Mouse (Mus musculus): ENCODE data around the gene Tsc22d2. TPM values are rescaled to one million over a fixed set of nuclear protein-coding genes. Genes with fewer than 3 reads are reported as not detected.

Gene Tsc22d2
- polyA plus RNA-seq, 1 experiment from 2014 or later: 17.1 TPM

DNA sequence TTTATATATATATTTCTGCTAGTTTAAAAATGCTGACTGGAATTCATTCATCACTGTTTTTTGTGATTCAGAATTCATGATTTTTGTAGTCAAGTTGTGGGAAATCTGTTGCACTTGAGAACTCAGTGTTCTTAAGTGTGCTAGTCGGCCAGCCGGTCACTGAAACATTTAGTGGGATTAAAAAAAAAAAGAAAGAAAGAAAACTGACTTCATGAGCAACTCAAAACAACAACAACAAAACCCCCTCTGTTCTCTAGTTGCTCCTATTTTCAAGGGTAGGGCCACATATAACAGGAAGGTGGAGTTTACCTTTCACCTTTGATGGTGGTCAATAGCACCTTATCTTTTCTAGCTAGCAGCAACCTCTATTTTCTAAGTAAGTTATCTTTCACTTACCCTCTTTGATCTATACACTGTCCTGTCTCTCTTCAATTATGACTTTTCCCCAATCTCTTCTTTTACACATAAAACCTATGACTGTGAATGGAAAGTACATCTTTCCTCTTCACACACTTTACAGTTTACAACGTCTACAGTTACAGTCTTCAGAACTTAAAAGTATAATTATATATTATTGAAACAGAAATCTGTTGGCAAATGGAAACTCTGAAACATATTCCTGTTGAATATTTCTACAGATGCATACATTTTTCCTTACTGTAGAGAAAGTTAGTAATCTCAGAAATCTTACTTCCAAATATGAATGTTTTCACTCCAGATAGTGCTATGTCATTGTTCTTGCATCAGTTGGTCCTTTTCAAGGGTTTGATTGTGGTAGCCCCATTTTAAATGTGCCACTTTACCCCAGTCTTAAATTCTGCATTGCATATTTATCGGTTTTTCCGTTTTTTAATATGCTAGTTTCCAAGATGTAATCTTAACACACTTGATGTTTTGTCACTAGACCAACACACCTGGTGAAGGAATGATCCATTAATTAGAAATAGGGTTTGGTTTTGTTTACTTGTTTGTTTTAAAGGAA is 4.5 kb downstream of the Tsc22d2 start:
- H3K4me2 ChIP-seq (ENCODE audit: low read length): peak overlapping the region; percentile 88
- H3K9ac ChIP-seq (ENCODE audit: low read depth, low read length): peak overlapping the region; percentile 18; the same call in 1 of the 2 replicates
- DNase-seq (ENCODE audit: low spot score) (no peak), ATAC-seq (replicated peaks; ENCODE audit: low FRiP score, low read depth) (no peak)
- H3K9me3 ChIP-seq (replicated peaks; ENCODE audit: low read length): no peaks in the 10 kb centered on the region
- no peaks in the 10 kb centered on the region for H3K27me3 ChIP-seq (ENCODE audit: insufficient read depth, low read length)
- H3K36me3 ChIP-seq (ENCODE audit: insufficient read depth, low read length): no peaks in the 10 kb centered on the region
- peak overlapping the region; percentile 96 for H3K4me3 ChIP-seq (replicated peaks; ENCODE audit: low read depth, low read length)
- TF ChIP-seq CTCF (IDR thresholded peaks at IDR 0.05; ENCODE audit: low read depth): no peak
- H3K27ac ChIP-seq: no peak overlapping the region
- 29% methylated on average over 5 of the region's 5 CpGs for WGBS
- H3K4me1 ChIP-seq (replicated peaks; ENCODE audit: insufficient read depth, low read length): peaks cover 3% of the 10 kb centered on the region; the same call in 1 of the 2 replicates

DNA sequence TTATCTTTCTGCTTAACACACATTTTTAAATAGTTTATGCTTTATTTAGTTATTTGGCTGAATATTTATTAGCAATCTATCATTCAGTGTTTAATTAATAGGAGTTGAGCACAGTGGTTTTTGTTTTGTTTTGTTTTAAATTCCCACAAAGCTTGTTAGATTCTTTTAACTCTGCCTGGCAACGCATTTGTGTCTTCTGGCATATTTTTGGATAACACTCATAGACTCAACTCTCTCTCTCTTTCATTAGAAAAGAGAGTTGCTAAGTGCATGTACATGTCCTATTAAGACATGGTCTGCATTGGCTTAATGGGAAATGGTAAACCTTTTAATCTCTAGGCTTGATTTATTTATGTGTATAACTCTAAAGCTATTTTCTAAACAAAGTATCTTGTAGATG is 14.3 kb downstream of the Tsc22d2 start:
- H3K4me2 ChIP-seq (ENCODE audit: low read length): no peak overlapping the region
- no peaks in the 10 kb centered on the region for H3K9me3 ChIP-seq (replicated peaks; ENCODE audit: low read length)
- no peaks in the 10 kb centered on the region for H3K36me3 ChIP-seq (ENCODE audit: insufficient read depth, low read length)
- no peaks in the 10 kb centered on the region for H3K27me3 ChIP-seq (ENCODE audit: insufficient read depth, low read length)
- DNase-seq (ENCODE audit: low spot score) (no peak), ATAC-seq (replicated peaks; ENCODE audit: low FRiP score, low read depth) (no peak)
- no peak for TF ChIP-seq CTCF (IDR thresholded peaks at IDR 0.05; ENCODE audit: low read depth)
- H3K4me1 ChIP-seq (replicated peaks; ENCODE audit: insufficient read depth, low read length): no peaks in the 10 kb centered on the region
- WGBS: 73% methylated on average over 1 of the region's 1 CpGs
- no peak overlapping the region for H3K27ac ChIP-seq
- no peak overlapping the region for H3K4me3 ChIP-seq (replicated peaks; ENCODE audit: low read depth, low read length)
- H3K9ac ChIP-seq (ENCODE audit: low read depth, low read length): no peak overlapping the region

DNA sequence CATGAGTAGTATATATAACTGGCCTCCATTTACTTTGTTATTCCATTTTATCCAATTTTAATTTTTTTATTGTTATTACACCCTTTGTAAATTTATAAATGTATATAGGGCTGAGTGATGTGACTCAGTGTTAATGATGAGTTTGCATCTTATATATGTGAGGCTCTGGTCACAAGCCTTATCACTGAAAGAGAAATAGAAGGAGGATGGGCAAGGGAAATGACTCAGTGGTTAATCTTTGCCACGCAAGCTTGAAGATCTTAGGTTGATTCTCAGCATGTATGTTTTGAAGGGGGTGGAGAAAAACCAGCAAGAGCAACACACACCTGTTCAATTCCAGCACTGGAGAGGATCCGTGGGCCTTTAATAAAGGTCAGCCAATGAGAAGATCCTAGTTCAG is 19.9 kb downstream of the Tsc22d2 start:
- Histone ChIP-seq H3K36me3 (ENCODE audit: insufficient read depth, low read length) (no peaks in the 10 kb centered on the region), H3K27ac (no peak overlapping the region), H3K27me3 (ENCODE audit: insufficient read depth, low read length) (no peaks in the 10 kb centered on the region), H3K4me3 (replicated peaks; ENCODE audit: low read depth, low read length) (no peak overlapping the region), H3K9me3 (replicated peaks; ENCODE audit: low read length) (no peaks in the 10 kb centered on the region), H3K4me1 (replicated peaks; ENCODE audit: insufficient read depth, low read length) (no peaks in the 10 kb centered on the region), H3K4me2 (ENCODE audit: low read length) (no peak overlapping the region), H3K9ac (ENCODE audit: low read depth, low read length) (no peak overlapping the region)
- DNase-seq (ENCODE audit: low spot score) (no peak), ATAC-seq (replicated peaks; ENCODE audit: low FRiP score, low read depth) (no peak)
- no peak for TF ChIP-seq CTCF (IDR thresholded peaks at IDR 0.05; ENCODE audit: low read depth)
- WGBS: 88% methylated on average over 2 of the region's 2 CpGs

DNA sequence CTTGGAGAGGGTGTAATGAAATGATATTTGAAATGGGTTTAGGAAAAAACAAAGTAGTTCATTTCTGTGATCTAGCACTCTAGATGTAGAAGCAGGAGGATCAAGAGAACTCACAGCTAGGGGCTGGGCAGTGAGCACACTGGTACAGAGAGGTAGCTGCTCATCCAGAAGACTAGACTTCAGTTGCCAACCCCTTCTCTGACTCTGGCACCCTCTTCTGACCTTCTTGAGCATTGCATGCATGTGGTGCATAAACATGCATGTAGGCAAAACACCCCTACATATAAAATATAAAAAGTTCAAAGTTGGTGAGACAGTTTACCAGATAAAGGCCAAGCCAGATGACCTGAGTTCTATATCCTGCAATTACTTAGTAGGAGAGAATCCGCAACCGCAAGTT is 33.7 kb downstream of the Tsc22d2 start:
- H3K27ac ChIP-seq: no peak overlapping the region
- H3K4me2 ChIP-seq (ENCODE audit: low read length): no peak overlapping the region
- no peaks in the 10 kb centered on the region for H3K4me1 ChIP-seq (replicated peaks; ENCODE audit: insufficient read depth, low read length)
- DNase-seq (ENCODE audit: low spot score) (peak; percentile 30), ATAC-seq (replicated peaks; ENCODE audit: low FRiP score, low read depth) (no peak)
- no peak overlapping the region for H3K4me3 ChIP-seq (replicated peaks; ENCODE audit: low read depth, low read length)
- H3K36me3 ChIP-seq (ENCODE audit: insufficient read depth, low read length): no peaks in the 10 kb centered on the region
- H3K27me3 ChIP-seq (ENCODE audit: insufficient read depth, low read length): no peaks in the 10 kb centered on the region
- 92% methylated on average over 2 of the region's 2 CpGs for WGBS
- no peak overlapping the region for H3K9ac ChIP-seq (ENCODE audit: low read depth, low read length)
- no peaks in the 10 kb centered on the region for H3K9me3 ChIP-seq (replicated peaks; ENCODE audit: low read length)
- peak; percentile 56; the same call in 1 of the 2 replicates for TF ChIP-seq CTCF (IDR thresholded peaks at IDR 0.05; ENCODE audit: low read depth)

DNA sequence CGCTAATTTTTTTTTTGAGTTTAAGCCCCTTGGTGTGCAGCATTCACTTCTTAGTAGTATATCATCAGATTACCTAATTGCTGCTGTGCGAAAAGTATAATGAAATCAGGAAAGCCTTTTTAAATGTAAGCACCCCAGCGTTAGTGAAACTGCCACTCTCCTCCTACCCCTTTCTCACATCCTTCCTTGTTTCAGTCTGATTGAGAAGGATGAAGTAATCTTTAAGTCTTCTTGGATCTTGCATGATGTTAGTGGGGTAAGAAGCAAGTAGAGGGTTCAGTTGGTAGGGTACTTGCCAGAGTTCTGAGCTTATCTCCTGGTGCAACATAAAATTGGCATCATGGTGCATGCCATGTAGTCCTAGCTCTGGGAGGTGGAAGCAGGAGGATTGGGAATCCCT is 35.0 kb downstream of the Tsc22d2 start:
- Histone ChIP-seq H3K4me1 (replicated peaks; ENCODE audit: insufficient read depth, low read length) (no peaks in the 10 kb centered on the region), H3K9ac (ENCODE audit: low read depth, low read length) (no peak overlapping the region), H3K9me3 (replicated peaks; ENCODE audit: low read length) (no peaks in the 10 kb centered on the region), H3K4me2 (ENCODE audit: low read length) (no peak overlapping the region), H3K36me3 (ENCODE audit: insufficient read depth, low read length) (no peaks in the 10 kb centered on the region), H3K27ac (no peak overlapping the region), H3K4me3 (replicated peaks; ENCODE audit: low read depth, low read length) (no peak overlapping the region), H3K27me3 (ENCODE audit: insufficient read depth, low read length) (no peaks in the 10 kb centered on the region)
- WGBS: 94% methylated on average over 3 of the region's 3 CpGs
- TF ChIP-seq CTCF (IDR thresholded peaks at IDR 0.05; ENCODE audit: low read depth): no peak
- DNase-seq (ENCODE audit: low spot score) (no peak), ATAC-seq (replicated peaks; ENCODE audit: low FRiP score, low read depth) (no peak)

DNA sequence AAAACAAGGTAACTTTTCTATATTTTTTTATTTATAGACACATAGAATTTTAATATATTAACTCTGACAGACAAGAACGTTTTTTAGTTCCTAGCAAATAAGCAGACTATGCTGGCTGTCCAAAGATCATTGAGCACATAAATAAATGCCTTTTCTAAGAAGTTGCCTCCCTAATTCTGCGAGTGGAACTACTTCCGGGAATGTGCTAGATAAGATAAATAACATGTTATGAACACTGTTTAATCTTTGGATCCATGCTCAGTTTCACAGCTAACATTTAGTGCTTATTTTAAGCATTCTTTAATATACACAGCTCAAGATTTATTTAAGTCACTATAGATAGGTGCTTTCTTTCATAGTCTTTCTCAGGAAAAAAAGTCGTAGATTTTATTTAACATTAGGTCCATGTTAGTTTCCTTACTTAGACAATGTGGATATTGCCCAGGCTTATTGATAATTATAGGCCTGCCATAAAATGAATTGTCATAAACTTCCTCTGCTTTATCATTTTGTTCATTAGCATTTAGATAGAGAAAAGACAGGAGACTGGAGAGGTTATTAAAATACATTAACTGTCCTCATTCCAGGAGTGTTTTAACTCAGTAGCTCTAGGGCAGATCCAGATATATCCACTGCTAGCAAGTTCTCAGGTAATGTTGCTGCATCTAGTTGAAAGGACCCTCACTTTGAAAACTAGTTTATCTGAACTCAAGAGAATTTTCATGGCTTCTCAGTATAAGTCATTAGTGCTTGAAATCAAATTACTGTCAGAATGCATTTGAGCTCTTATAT is 40.1 kb downstream of the Tsc22d2 start:
- DNase-seq (ENCODE audit: low spot score): peak; percentile 52
- H3K27me3 ChIP-seq (ENCODE audit: insufficient read depth, low read length): no peaks in the 10 kb centered on the region
- no peak overlapping the region for H3K9ac ChIP-seq (ENCODE audit: low read depth, low read length)
- H3K9me3 ChIP-seq (replicated peaks; ENCODE audit: low read length): no peaks in the 10 kb centered on the region
- H3K4me2 ChIP-seq (ENCODE audit: low read length): no peak overlapping the region
- no peak overlapping the region for H3K4me3 ChIP-seq (replicated peaks; ENCODE audit: low read depth, low read length)
- no peak for ATAC-seq (replicated peaks; ENCODE audit: low FRiP score, low read depth)
- no peak overlapping the region for H3K27ac ChIP-seq
- no peak for TF ChIP-seq CTCF (IDR thresholded peaks at IDR 0.05; ENCODE audit: low read depth)
- peaks cover 4% of the 10 kb centered on the region; the same call in 1 of the 2 replicates for H3K36me3 ChIP-seq (ENCODE audit: insufficient read depth, low read length)
- no peaks in the 10 kb centered on the region for H3K4me1 ChIP-seq (replicated peaks; ENCODE audit: insufficient read depth, low read length)
- WGBS: 32% methylated on average over 4 of the region's 4 CpGs

Data from kidney, postnatal 0 days (tissue).